Mouse (Mus musculus) ES-E14 (cell line): Measurements from ENCODE around the gene Nubp1.

ENCODE experiments used
- ZC3H11A ChIP-seq: IDR thresholded peaks from 2 replicates; pipeline ENCODE4 v1.6.1; 2012; ENCODE audit warnings: low read depth, mild to moderate bottlenecking, inconsistent platforms, low read length, borderline replicate concordance
- ZNF384 ChIP-seq: IDR thresholded peaks from 2 replicates; pipeline ENCODE4 v1.6.1; 2012; ENCODE audit warnings: low read depth, low read length, inconsistent platforms

GRCm38 (mm10) chr16:10384544-10384943 lies 27.2 kb upstream of the Nubp1 start:
- TF ChIP-seq ZNF384 (no peak), ZC3H11A (no peak)
